Mouse (Mus musculus) MEL (cell line): Measurements from ENCODE around the gene Defb29. TPM values are rescaled to one million over a fixed set of nuclear protein-coding genes. Genes with fewer than 3 reads are reported as not detected.

Experiments
- DNase-seq: peaks from one replicate; pipeline ENCODE4 v3.0.0; 2011; ENCODE audit warnings: low read depth, low spot score
- H3K27ac ChIP-seq: 2 replicates; pipeline ENCODE4 v1.5.1; 2012; ENCODE audit warnings: low read depth, mild to moderate bottlenecking, control low read depth, low read length, moderate library complexity; ENCODE audit not compliant: control insufficient read depth
- H3K27me3 ChIP-seq, 2 experiments: fragments of 150-350 bp in 1 of 2; sonication (generic) in 1 of 2; 2 replicates each; pipeline ENCODE4 v1.6.1; 2012; ENCODE audit warnings: low read length in 2 of 2, mild to moderate bottlenecking in 2 of 2, improper control_type of control experiment in 1 of 2, moderate library complexity in 1 of 2; ENCODE audit not compliant: insufficient read depth in 2 of 2, control insufficient read depth in 1 of 2
- H3K36me3 ChIP-seq, 2 experiments: 2 replicates each; pipeline ENCODE4 v1.6.1; 2012 to 2014; ENCODE audit warnings: low read length in 2 of 2, improper control_type of control experiment in 1 of 2, inconsistent platforms in 1 of 2, mild to moderate bottlenecking in 1 of 2; ENCODE audit not compliant: insufficient read depth in 2 of 2, control insufficient read depth in 1 of 2
- H3K4me1 ChIP-seq, 2 experiments: fragments of 150-350 bp in 1 of 2; sonication (generic) in 1 of 2; 2 replicates each; pipeline ENCODE4 v1.6.1; 2012; ENCODE audit warnings: low read length in 2 of 2, improper control_type of control experiment in 1 of 2, mild to moderate bottlenecking in 1 of 2; ENCODE audit not compliant: insufficient read depth in 2 of 2, control insufficient read depth in 1 of 2
- H3K4me3 ChIP-seq, 2 experiments: fragments of 150-350 bp in 1 of 2; sonication (generic) in 1 of 2; 2 replicates each; pipeline ENCODE4 v1.5.1; 2012; ENCODE audit warnings: low read depth in 2 of 2, low read length in 2 of 2, mild to moderate bottlenecking in 2 of 2, moderate library complexity in 2 of 2, control low read depth in 1 of 2, improper control_type of control experiment in 1 of 2; ENCODE audit not compliant: control insufficient read depth in 1 of 2, insufficient read depth in 1 of 2
- H3K79me2 ChIP-seq: 2 replicates; pipeline ENCODE4 v1.6.1; 2012; ENCODE audit warnings: mild to moderate bottlenecking, low read length, moderate library complexity; ENCODE audit not compliant: control insufficient read depth, poor library complexity, insufficient read depth
- H3K9ac ChIP-seq: 2 replicates; pipeline ENCODE4 v1.6.1; 2012; ENCODE audit warnings: low read depth, mild to moderate bottlenecking, control low read depth, low read length, moderate library complexity; ENCODE audit not compliant: control insufficient read depth, poor library complexity, severe bottlenecking
- H3K9me3 ChIP-seq: fragments of 150-350 bp; sonication (generic); replicated peaks from 2 replicates; pipeline ENCODE4 v1.6.1; 2012; ENCODE audit warnings: mild to moderate bottlenecking, low read length, improper control_type of control experiment, moderate library complexity; ENCODE audit not compliant: insufficient read depth
- CHD1 ChIP-seq: IDR thresholded peaks from 2 replicates; pipeline ENCODE4 v1.6.1; 2012; ENCODE audit warnings: low read depth, mild to moderate bottlenecking, inconsistent platforms, low read length, improper control_type of control experiment
- CHD2 ChIP-seq: IDR thresholded peaks from 2 replicates; pipeline ENCODE4 v1.6.1; 2011; ENCODE audit warnings: low read length, improper control_type of control experiment
- CTCF ChIP-seq, 3 experiments: IDR thresholded peaks in 2 of 3; conservative IDR thresholded peaks in 1 of 3; 2 replicates each; pipeline ENCODE4 v1.5.1; 2011 to 2012; ENCODE audit warnings: low read length in 3 of 3, low read depth in 2 of 3, mild to moderate bottlenecking in 2 of 3, improper control_type of control experiment in 1 of 3, inconsistent platforms in 1 of 3, mixed read lengths in 1 of 3, moderate library complexity in 1 of 3; ENCODE audit not compliant: control insufficient read depth in 1 of 3, insufficient read depth in 1 of 3, poor library complexity in 1 of 3, severe bottlenecking in 1 of 3
- ELF1 ChIP-seq: IDR thresholded peaks from 2 replicates; pipeline ENCODE4 v1.6.1; 2014; ENCODE audit warnings: low read depth, mild to moderate bottlenecking, inconsistent platforms, low read length, improper control_type of control experiment, moderate library complexity
- EP300 ChIP-seq, 2 experiments: IDR thresholded peaks; 2 replicates each; pipeline ENCODE4 v1.6.1; 2011; ENCODE audit warnings: improper control_type of control experiment in 2 of 2, low read length in 2 of 2, low read depth in 1 of 2, mild to moderate bottlenecking in 1 of 2
- GABPA ChIP-seq: IDR thresholded peaks from 2 replicates; pipeline ENCODE4 v1.6.1; 2012; ENCODE audit warnings: low read depth, mild to moderate bottlenecking, inconsistent platforms, low read length, improper control_type of control experiment, moderate library complexity
- JUND ChIP-seq: IDR thresholded peaks from 2 replicates; pipeline ENCODE4 v1.6.1; 2011; ENCODE audit warnings: low read depth, mild to moderate bottlenecking, improper control_type of control experiment, low read length
- KAT2A ChIP-seq: conservative IDR thresholded peaks from 2 replicates; pipeline ENCODE4 v1.6.1; 2012; ENCODE audit warnings: low read depth, low read length, improper control_type of control experiment, inconsistent platforms
- MAX ChIP-seq: IDR thresholded peaks from 2 replicates; pipeline ENCODE4 v1.6.1; 2011; ENCODE audit warnings: low read length, improper control_type of control experiment
- MAZ ChIP-seq: IDR thresholded peaks from 2 replicates; pipeline ENCODE4 v1.6.1; 2012; ENCODE audit warnings: low read depth, mild to moderate bottlenecking, inconsistent platforms, low read length, improper control_type of control experiment
- MEF2A ChIP-seq: IDR thresholded peaks from 2 replicates; pipeline ENCODE4 v1.6.1; 2014; ENCODE audit warnings: low read depth, mild to moderate bottlenecking, inconsistent platforms, low read length, improper control_type of control experiment; ENCODE audit not compliant: poor library complexity, insufficient replicate concordance, severe bottlenecking; ENCODE audit errors: extremely low read depth
- MXI1 ChIP-seq: IDR thresholded peaks from 2 replicates; pipeline ENCODE4 v1.6.1; 2011; ENCODE audit warnings: mild to moderate bottlenecking, low read depth, low read length, improper control_type of control experiment
- MYC ChIP-seq: IDR thresholded peaks from 2 replicates; pipeline ENCODE4 v1.6.1; 2011; ENCODE audit warnings: low read depth, mild to moderate bottlenecking, low read length, improper control_type of control experiment, moderate library complexity
- NELFE ChIP-seq: IDR thresholded peaks from 2 replicates; pipeline ENCODE4 v1.6.1; 2011; ENCODE audit warnings: low read depth, low read length, improper control_type of control experiment
- POLR2A ChIP-seq, 2 experiments: IDR thresholded peaks; 2 replicates each; pipeline ENCODE4 v1.6.1; 2011 to 2012; ENCODE audit warnings: low read length in 2 of 2, mild to moderate bottlenecking in 2 of 2, control low read depth in 1 of 2, improper control_type of control experiment in 1 of 2, low read depth in 1 of 2, moderate library complexity in 1 of 2; ENCODE audit not compliant: control insufficient read depth in 1 of 2, insufficient read depth in 1 of 2, poor library complexity in 1 of 2
- POLR2AphosphoS2 ChIP-seq: IDR thresholded peaks from 2 replicates; pipeline ENCODE4 v1.6.1; 2011; ENCODE audit warnings: low read length, improper control_type of control experiment
- POLR2AphosphoS5 ChIP-seq: IDR thresholded peaks from 2 replicates; pipeline ENCODE4 v1.6.1; 2012; ENCODE audit warnings: low read depth, borderline replicate concordance, mild to moderate bottlenecking, inconsistent platforms, low read length, moderate library complexity, mixed read lengths
- RAD21 ChIP-seq: IDR thresholded peaks from 2 replicates; pipeline ENCODE4 v1.6.1; 2011; ENCODE audit warnings: mild to moderate bottlenecking, low read depth, low read length, improper control_type of control experiment
- SIN3A ChIP-seq: IDR thresholded peaks from 2 replicates; pipeline ENCODE4 v1.6.1; 2012; ENCODE audit warnings: low read length, improper control_type of control experiment, inconsistent platforms
- SMC3 ChIP-seq: IDR thresholded peaks from 2 replicates; pipeline ENCODE4 v1.6.1; 2011; ENCODE audit warnings: low read depth, low read length, improper control_type of control experiment
- TAL1 ChIP-seq: IDR thresholded peaks from 2 replicates; pipeline ENCODE4 v1.6.1; 2012; ENCODE audit warnings: mild to moderate bottlenecking, inconsistent platforms, low read length, moderate library complexity, mixed read lengths
- TBP ChIP-seq: IDR thresholded peaks from 2 replicates; pipeline ENCODE4 v1.8.0; 2011; ENCODE audit warnings: low read depth, low read length, improper control_type of control experiment
- USF1 ChIP-seq: IDR thresholded peaks from 2 replicates; pipeline ENCODE4 v1.6.1; 2014; ENCODE audit warnings: low read depth, mild to moderate bottlenecking, inconsistent platforms, low read length, improper control_type of control experiment, moderate library complexity
- USF2 ChIP-seq, 2 experiments: IDR thresholded peaks; 2 replicates each; pipeline ENCODE4 v1.6.1; 2011 to 2012; ENCODE audit warnings: improper control_type of control experiment in 2 of 2, low read length in 2 of 2, borderline replicate concordance in 1 of 2, inconsistent platforms in 1 of 2, low read depth in 1 of 2, mild to moderate bottlenecking in 1 of 2; ENCODE audit not compliant: insufficient read depth in 1 of 2
- ZC3H11A ChIP-seq: IDR thresholded peaks from 2 replicates; pipeline ENCODE4 v1.6.1; 2012; ENCODE audit warnings: low read depth, mild to moderate bottlenecking, inconsistent platforms, low read length, improper control_type of control experiment
- ZKSCAN1 ChIP-seq: IDR thresholded peaks from 2 replicates; pipeline ENCODE4 v1.6.1; 2012; ENCODE audit warnings: low read depth, mild to moderate bottlenecking, inconsistent platforms, low read length, improper control_type of control experiment, moderate library complexity
- ZMIZ1 ChIP-seq: IDR thresholded peaks from 2 replicates; pipeline ENCODE4 v1.6.1; 2012; ENCODE audit warnings: low read depth, mild to moderate bottlenecking, inconsistent platforms, low read length, improper control_type of control experiment, moderate library complexity
- polyA plus RNA-seq, 2 experiments: library from polyadenylated mRNA; stranded (reverse) in 1 of 2; unstranded in 1 of 2; fragments of >175 nt in 1 of 2; fragments of >200 nt in 1 of 2; gene quantifications; 2 replicates each; pipeline versions ENCODE4 v1.2.1 to v1.2.4; 2012; ENCODE audit warnings: low replicate concordance in 2 of 2, low read depth in 1 of 2; ENCODE audit not compliant: insufficient read length in 2 of 2, insufficient read depth in 1 of 2, missing spikeins in 1 of 2
- total RNA-seq: library from RNA; depleted of rRNA; stranded (reverse); fragments of 300-350 nt; gene quantifications from 2 replicates; pipeline ENCODE4 v1.2.3, GENCODE M21; 2012

Gene Defb29
- total and polyA plus RNA-seq, 3 experiments = not detected

GRCm38 (mm10) chr2:152553774-152554423, 14.0 kb upstream of the Defb29 start:
- H3K27ac ChIP-seq = no peak overlapping the region
- peaks cover 0 to 6% of the 10 kb centered on the region in 2 experiments; a peak in 1 of 4 replicates for H3K36me3 ChIP-seq
- peaks cover 0 to 11% of the 10 kb centered on the region in 2 experiments; a peak in 2 of 4 replicates for H3K4me1 ChIP-seq
- no peaks in the 10 kb centered on the region for H3K9me3 ChIP-seq
- no peaks in the 10 kb centered on the region for H3K79me2 ChIP-seq
- H3K27me3 ChIP-seq = peaks cover 5 to 8% of the 10 kb centered on the region in 2 experiments; a peak in 3 of 4 replicates
- no peak for TF ChIP-seq JUND
- no peak for TF ChIP-seq SIN3A
- peak; percentile 46; the same call in 1 of the 2 replicates for TF ChIP-seq SMC3
- TF ChIP-seq CHD2 = no peak
- TF ChIP-seq GABPA = no peak
- no peak for TF ChIP-seq POLR2AphosphoS5
- TF ChIP-seq ZC3H11A = no peak
- peak; percentile 44 for TF ChIP-seq RAD21
- no peak for TF ChIP-seq EP300 (IDR thresholded peaks at IDR 0.05; ENCODE audit: low read depth in 1 of 2, low read length in 2 of 2)
- TF ChIP-seq USF1 = no peak
- TF ChIP-seq TBP = no peak
- no peak for TF ChIP-seq MYC
- TF ChIP-seq POLR2A (IDR thresholded peaks at IDR 0.05; ENCODE audit: control insufficient read depth in 1 of 2, insufficient read depth in 1 of 2, low read depth in 1 of 2, low read length in 2 of 2, poor library complexity in 1 of 2) = no peak
- no peak for TF ChIP-seq MAZ
- 0 out of 2 replicates have a peak, but pooled peaks have one; percentile 47 for TF ChIP-seq ELF1
- TF ChIP-seq CTCF (IDR thresholded peaks at IDR 0.05 in 2 of 3, conservative IDR thresholded peaks at IDR 0.05 in 1 of 3; ENCODE audit: control insufficient read depth in 1 of 3, insufficient read depth in 1 of 3, low read depth in 2 of 3, low read length in 3 of 3, poor library complexity in 1 of 3, severe bottlenecking in 1 of 3) = peak; percentile 66 to 77 (median 77)
- TF ChIP-seq KAT2A = no peak
- no peak for TF ChIP-seq ZMIZ1
- peak; percentile 54 for DNase-seq
- no peak overlapping the region for H3K9ac ChIP-seq
- H3K4me3 ChIP-seq = no peak overlapping the region

- Histone ChIP-seq H3K9me3 (no peaks in the 10 kb centered on the region), H3K79me2 (no peaks in the 10 kb centered on the region)
- TF ChIP-seq POLR2AphosphoS2 (no peak), TAL1 (no peak), CHD1 (no peak), TBP (no peak), MAX (no peak), ZC3H11A (no peak), POLR2A (IDR thresholded peaks at IDR 0.05; ENCODE audit: control insufficient read depth in 1 of 2, insufficient read depth in 1 of 2, low read depth in 1 of 2, low read length in 2 of 2, poor library complexity in 1 of 2) (no peak), USF2 (IDR thresholded peaks at IDR 0.05; ENCODE audit: borderline replicate concordance in 1 of 2, insufficient read depth in 1 of 2, low read depth in 1 of 2, low read length in 2 of 2) (no peak), ZKSCAN1 (no peak), NELFE (no peak), ELF1 (no peak), MAZ (no peak), MYC (no peak), POLR2AphosphoS5 (no peak), MEF2A (no peak), RAD21 (no peak), SIN3A (no peak), MXI1 (no peak), SMC3 (no peak), CHD2 (no peak)
These were observed 8.2 kb upstream of the Defb29 start for GRCm38 (mm10) chr2:152548124-152548523.

More at GRCm38 (mm10) chr2:152548124-152548523, 8.2 kb upstream of the Defb29 start:
- H3K27me3 ChIP-seq = peaks cover 7 to 8% of the 10 kb centered on the region in 2 experiments
- DNase-seq = no peak
- no peak overlapping the region for H3K9ac ChIP-seq
- H3K4me1 ChIP-seq = no peaks in the 10 kb centered on the region
- H3K27ac ChIP-seq = no peak overlapping the region
- no peak overlapping the region for H3K4me3 ChIP-seq
- H3K36me3 ChIP-seq = no peaks in the 10 kb centered on the region
